Mouse (Mus musculus): ENCODE results near the gene Rps26. TPM values are rescaled to one million over a fixed set of nuclear protein-coding genes. Genes with fewer than 3 reads are reported as not detected.

Gene Rps26
- polyA plus RNA-seq (2012; rRNA removed; ENCODE audit: low replicate concordance), result 414 and 1,367 TPM in 2 replicates

DNA sequence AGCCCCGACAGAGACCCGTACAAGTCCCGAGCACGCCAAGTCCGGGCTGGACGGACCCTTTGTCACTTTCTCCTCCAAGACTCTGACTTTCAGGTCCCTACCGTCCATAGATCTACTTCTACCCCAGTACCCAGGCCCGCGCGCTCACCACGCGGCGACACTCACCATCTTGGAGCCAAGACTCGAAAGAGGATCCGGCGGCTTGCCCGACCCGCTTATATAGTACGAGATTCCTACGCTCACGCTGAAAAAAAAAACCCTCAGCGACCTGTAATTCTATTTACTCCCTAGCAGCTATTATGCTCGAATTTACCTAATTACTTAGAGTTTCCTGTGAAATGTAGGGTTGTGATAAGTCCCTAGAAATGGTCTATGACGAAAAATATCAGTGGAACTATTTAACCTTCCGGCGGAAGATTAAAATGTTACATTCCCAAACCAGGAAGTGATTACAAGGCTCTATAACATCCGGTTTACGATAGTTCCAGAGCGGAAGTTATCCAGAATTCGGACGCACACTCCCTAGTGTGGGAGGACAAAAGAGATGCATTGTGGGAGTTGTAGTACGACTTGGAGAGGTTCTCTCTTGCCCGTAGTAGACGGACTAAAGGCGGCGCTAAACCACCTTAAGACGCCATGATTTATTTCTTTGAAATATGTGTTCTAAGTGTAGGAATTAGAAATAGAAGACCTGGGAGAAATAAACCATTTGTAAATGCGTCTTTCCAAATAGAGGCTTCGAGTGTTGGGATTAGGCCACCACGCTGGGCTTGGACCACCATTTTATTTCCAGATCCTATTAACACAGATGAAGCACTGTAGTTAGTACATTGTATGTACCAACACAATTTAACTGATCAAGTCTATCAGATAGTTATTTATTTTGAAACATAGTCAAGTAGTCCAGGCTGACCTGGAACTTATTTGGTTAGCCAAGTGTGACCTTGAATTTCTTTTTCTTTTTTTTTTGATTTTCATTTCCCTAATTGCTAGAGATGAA, at the start of gene Rps26:
Gene Rps26, minus strand, starts transcription at position 437 of the 1,000 bp plus-strand sequence.

DNA sequence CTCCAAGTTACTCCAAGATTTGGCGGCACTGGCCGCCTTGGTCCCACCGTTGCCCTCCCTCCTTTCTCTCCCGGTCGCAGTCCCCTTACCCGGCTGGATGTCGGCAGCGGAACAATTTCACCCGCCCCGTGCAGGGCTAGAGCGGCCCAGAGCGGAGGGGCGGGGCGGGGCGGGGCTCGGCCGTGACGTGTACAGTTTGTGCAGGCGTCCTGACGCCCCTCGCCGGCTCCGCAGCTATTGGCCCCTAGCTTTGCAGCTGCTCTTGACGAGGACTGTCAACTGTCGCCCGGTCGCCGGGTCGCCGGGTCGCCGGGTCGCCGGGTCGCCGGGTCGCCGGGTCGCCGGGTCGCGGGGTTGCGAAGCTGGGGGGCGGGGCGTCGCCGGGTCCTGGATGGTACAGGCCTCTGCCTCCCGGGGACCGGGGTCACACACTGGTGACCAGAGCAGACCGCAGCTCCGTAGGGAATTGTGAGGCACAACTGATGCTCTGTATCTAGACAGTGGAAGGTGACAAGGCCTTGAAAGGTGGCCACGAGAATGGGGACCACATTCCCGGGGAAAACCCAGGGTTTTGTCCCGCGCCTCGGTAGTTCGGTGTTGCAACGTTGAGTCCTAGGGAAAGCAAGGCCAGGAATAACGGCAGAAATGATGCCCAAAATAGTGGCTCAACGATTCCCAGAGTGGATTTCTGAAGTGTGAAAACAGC, 47.4 kb upstream of the Rps26 start, which contains the start of gene Suox:
Gene Suox, minus strand, starts transcription at position 311 of the 706 bp plus-strand sequence.

GRCm38 (mm10) chr10:128645111-128646011, 18.8 kb upstream of the Rps26 start, which contains the start of gene Ikzf4:
Ikzf4 (minus strand) TSS chr10:128645991.

DNA sequence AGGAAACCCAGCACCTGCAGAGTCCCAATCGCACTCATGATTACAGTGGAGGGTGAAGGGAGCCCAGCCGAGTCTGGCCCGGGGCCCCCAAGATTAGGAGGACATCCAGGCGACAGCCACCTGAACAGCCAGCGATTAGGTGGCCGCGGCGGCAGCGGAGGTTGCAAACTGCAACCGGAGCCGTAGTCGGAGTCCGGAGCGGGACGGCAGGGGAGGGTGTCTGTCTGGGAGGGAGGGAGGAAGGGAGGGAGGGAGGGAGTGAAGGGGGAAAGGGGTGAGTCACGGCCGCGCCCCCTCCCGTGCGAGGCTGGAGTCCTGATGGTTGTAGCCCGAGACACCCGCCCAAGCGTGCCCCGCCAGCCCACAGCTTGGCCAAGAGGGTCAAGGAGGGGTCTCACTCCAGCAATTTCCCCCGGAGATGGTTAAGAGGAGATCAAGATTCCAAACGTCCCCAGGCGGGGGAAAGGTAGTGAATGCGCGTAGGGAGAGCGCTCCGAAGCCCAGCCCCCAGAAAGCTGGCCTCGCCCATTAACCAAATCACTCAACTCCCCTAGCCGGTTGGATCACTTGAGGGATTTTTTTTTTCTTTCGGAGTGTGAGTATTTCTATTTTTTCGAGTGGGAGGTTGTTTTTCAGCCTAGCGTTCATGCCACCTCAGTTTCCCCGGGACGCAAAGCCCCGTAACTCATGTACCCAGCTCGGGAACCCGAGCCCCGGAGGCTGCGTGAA, 36.9 kb downstream of the Rps26 start, which contains the start of gene Erbb3:
Gene Erbb3, minus strand, starts transcription at position 189 of the 729 bp plus-strand sequence.

Other genes with a start within 250 kb of the Rps26 start
- 34.1 and 47.9 TPM in 2 replicates for gene Ankrd52, start 249.6 kb downstream of the Rps26 start, polyA plus RNA-seq (2012; rRNA removed; ENCODE audit: low replicate concordance)
- gene Slc39a5, start 225.5 kb downstream of the Rps26 start, polyA plus RNA-seq (2012; rRNA removed; ENCODE audit: low replicate concordance), result not detected in 2 replicates
- 32.5 and 44.3 TPM in 2 replicates for gene Nabp2, start 215.3 kb downstream of the Rps26 start, polyA plus RNA-seq (2012; rRNA removed; ENCODE audit: low replicate concordance)
- 30.7 and 33.1 TPM in 2 replicates for gene Rnf41, start 215.1 kb downstream of the Rps26 start, polyA plus RNA-seq (2012; rRNA removed; ENCODE audit: low replicate concordance)
- gene Smarcc2, start 167.5 kb downstream of the Rps26 start, polyA plus RNA-seq (2012; rRNA removed; ENCODE audit: low replicate concordance), result 130 and 132 TPM in 2 replicates
- 1,396 and 2,043 TPM in 2 replicates for gene Myl6, start 132.6 kb downstream of the Rps26 start, polyA plus RNA-seq (2012; rRNA removed; ENCODE audit: low replicate concordance)
- gene Myl6b, start 128.1 kb downstream of the Rps26 start, polyA plus RNA-seq (2012; rRNA removed; ENCODE audit: low replicate concordance), result 7.8 and 14.7 TPM in 2 replicates
- gene Esyt1, start 100.9 kb downstream of the Rps26 start, polyA plus RNA-seq (2012; rRNA removed; ENCODE audit: low replicate concordance), result 154 and 249 TPM in 2 replicates
- 8.9 and 14.0 TPM in 2 replicates for gene Zc3h10, start 79.0 kb downstream of the Rps26 start, polyA plus RNA-seq (2012; rRNA removed; ENCODE audit: low replicate concordance)
- gene Rpl41, start 77.4 kb downstream of the Rps26 start, polyA plus RNA-seq (2012; rRNA removed; ENCODE audit: low replicate concordance), result 1,421 and 2,770 TPM in 2 replicates
- 20.3 and 36.9 TPM in 2 replicates for gene Pa2g4, start 60.8 kb downstream of the Rps26 start, polyA plus RNA-seq (2012; rRNA removed; ENCODE audit: low replicate concordance)
- 1.4 and 11.3 TPM in 2 replicates for gene Erbb3, start 37.1 kb downstream of the Rps26 start, polyA plus RNA-seq (2012; rRNA removed; ENCODE audit: low replicate concordance)
- gene Ikzf4, start 19.2 kb upstream of the Rps26 start, polyA plus RNA-seq (2012; rRNA removed; ENCODE audit: low replicate concordance), result 0.50 and 4.4 TPM in 2 replicates
- 19.1 and 20.1 TPM in 2 replicates for gene Suox, start 47.3 kb upstream of the Rps26 start, polyA plus RNA-seq (2012; rRNA removed; ENCODE audit: low replicate concordance)
- gene Rab5b, start 69.5 kb upstream of the Rps26 start, polyA plus RNA-seq (2012; rRNA removed; ENCODE audit: low replicate concordance), result 105 and 117 TPM in 2 replicates
- gene Pmel, start 77.4 kb upstream of the Rps26 start, polyA plus RNA-seq (2012; rRNA removed; ENCODE audit: low replicate concordance), result 1.7 and 1.8 TPM in 2 replicates
- 28.8 and 36.7 TPM in 2 replicates for gene Cdk2, start 78.3 kb upstream of the Rps26 start, polyA plus RNA-seq (2012; rRNA removed; ENCODE audit: low replicate concordance)
- 26.3 and 33.2 TPM in 2 replicates for gene Dgka, start 118.1 kb upstream of the Rps26 start, polyA plus RNA-seq (2012; rRNA removed; ENCODE audit: low replicate concordance)
- 22.0 and 28.6 TPM in 2 replicates for gene Pym1, start 121.1 kb upstream of the Rps26 start, polyA plus RNA-seq (2012; rRNA removed; ENCODE audit: low replicate concordance)
- gene Mmp19, start 164.2 kb upstream of the Rps26 start, polyA plus RNA-seq (2012; rRNA removed; ENCODE audit: low replicate concordance), result 55.3 and 57.0 TPM in 2 replicates
- 20.8 and 24.6 TPM in 2 replicates for gene Dnajc14, start 177.3 kb upstream of the Rps26 start, polyA plus RNA-seq (2012; rRNA removed; ENCODE audit: low replicate concordance)
- gene Tmem198b, start 177.6 kb upstream of the Rps26 start, polyA plus RNA-seq (2012; rRNA removed; ENCODE audit: low replicate concordance), result 32.5 and 77.6 TPM in 2 replicates
- gene Sarnp, start 190.6 kb upstream of the Rps26 start, polyA plus RNA-seq (2012; rRNA removed; ENCODE audit: low replicate concordance), result 6.4 and 8.4 TPM in 2 replicates
- 62.6 and 75.6 TPM in 2 replicates for gene Ormdl2, start 194.9 kb upstream of the Rps26 start, polyA plus RNA-seq (2012; rRNA removed; ENCODE audit: low replicate concordance)